Mouse (Mus musculus): ENCODE measurements around the gene Bsph1.
"Not testable (repeated sequence)": the region's sequence is repeated elsewhere in the genome, so short reads cannot be mapped to it uniquely, and the experiment has no call there.

Bsph1 gene

DNA sequence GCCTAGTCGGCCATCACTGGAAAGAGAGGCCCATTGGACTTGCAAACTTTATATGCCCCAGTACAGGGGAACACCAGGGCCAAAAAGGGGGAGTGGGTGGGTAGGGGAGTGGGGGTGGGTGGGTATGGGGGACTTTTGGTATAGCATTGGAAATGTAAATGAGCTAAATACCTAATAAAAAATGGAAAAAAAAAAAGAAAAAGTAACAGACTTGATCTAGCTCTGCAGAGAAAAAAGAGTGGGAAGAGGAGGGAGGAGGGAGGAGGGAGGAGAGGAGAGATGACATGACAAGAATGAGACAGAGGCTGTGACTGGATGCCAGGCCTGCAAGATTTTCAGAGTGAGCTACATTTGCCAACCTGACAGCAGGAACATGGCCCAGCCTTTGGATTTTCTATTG lies at the start of gene Bsph1:
Bsph1 (plus strand) TSS at position 301 of the 400 bp plus-strand sequence.
- DNase-seq (ENCODE audit: low spot score in 2 of 2): not testable (repeated sequence)

DNA sequence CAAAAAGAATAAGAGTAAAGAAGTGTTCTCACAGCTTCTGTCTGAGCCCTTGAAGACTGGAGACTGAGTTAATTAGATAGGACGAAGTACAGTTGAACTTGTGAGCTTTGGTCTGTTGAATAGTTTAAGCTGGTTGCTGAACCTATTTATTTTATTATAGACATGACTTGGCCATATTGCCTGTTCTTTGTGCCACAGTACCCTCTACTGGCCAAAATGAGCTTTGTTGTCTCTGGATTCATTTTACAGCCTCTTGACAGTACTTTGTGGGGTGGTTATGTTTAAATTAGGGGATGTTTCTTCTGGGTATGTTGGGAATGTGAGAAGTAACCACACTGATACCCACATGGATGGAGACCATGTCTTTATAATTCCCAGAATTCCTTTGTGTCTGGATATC lies 60.9 kb downstream of the Bsph1 start:
- DNase-seq (ENCODE audit: low spot score in 2 of 2): no peak

Data from urinary bladder, postnatal 4 days (tissue).